Mouse (Mus musculus) monocyte, adult 2 months (primary cell): ENCODE measurements at regions not wholly inside any gene's neighbourhood (a gene's known extent, or its start where the extent isn't known, plus 50 kb on each side); places are given as distances from the start of the nearest gene placed in this dataset.

Experiments
- DNase-seq, 2 experiments: peaks; one replicate each; pipeline ENCODE4 v3.0.0; 2022; ENCODE audit warnings: low spot score in 2 of 2, low read depth in 1 of 2

GRCm38 (mm10) chr14:58505841-58506240, 435.5 kb downstream of the Fgf9 start:
- no peak for DNase-seq

GRCm38 (mm10) chr14:58502890-58503289, 432.5 kb downstream of the Fgf9 start:
- DNase-seq = no peak

DNA sequence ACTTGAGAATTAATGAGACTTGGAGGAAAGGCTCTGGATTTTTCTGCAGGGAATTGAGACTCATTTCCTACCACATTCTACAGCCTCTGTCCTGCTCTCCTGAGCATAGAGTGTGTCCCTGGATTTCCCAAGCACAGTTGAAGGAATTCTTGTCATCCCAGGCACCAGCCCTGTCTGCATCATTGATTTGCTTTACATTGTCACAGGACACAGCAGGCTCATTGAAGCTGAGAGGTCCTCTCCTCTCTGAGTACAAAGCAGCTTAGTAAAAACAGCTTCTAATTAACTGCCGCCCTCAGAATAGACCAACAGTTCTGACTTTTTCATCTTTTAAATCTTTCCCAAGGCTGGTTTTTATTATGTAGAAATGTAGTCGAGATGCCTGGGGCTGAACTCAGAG, 429.7 kb downstream of the Fgf9 start:
- DNase-seq = no peak

DNA sequence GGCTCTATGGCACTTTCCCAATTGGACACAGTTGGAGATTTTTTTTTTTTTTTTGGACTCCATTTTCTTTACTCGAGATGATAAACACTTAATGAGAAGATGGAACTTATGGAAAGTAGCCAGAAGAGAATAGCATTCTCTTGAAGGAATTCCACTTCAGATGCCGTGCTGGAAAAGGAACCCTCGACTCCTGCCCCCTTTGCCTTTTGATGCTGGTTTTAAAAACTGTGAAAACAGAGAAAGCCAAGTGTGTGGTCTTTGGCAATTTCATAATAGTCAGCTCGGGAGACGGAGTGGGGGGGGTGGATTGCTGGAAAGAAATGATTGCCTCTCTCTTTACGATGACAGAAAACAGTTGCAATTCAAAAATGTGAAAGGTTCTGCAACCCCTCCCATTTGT, 429.2 kb downstream of the Fgf9 start:
- no peak for DNase-seq

GRCm38 (mm10) chr14:58499071-58499470, 428.7 kb downstream of the Fgf9 start:
- DNase-seq = no peak

DNA sequence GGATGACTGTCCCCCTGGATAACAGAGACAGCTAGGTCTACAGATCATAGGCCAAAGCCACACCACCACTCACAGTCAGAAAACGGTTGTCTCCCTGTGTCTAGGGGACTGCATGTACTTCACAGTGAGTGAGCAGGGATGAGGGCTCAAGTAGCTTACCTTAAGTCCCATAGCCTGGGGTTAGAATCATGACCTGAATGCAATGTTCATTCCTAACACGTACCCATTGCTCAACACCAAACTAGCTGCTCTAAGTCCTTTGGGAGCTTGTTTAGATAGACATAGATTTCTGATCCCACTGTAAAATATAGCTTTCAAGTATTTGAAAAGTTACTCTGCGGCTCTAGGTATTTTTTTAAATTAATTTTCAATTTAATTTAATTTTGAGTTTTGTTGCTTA, 426.6 kb downstream of the Fgf9 start:
- DNase-seq = no peak

GRCm38 (mm10) chr14:58494400-58494987, 424.1 kb downstream of the Fgf9 start:
- no peak for DNase-seq

DNA sequence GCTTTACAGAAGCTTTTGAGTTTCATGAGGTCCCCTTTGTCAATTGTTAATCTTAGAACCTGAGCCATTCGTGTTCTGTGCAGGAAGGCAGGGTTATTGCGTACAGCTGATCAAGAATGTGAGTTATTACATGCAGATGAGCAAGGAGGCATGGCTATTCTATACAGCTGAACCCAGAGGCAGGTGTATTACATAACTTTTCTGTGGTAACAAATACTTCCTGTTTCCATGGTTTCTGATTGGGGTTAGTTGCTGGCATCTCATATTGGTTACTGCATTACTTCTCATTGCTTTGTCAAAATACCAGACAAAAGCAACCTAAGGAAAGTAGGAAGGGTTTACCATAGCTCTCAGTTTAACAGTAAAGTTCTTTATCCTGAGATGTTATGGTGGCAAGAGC, 421.8 kb downstream of the Fgf9 start:
- no peak for DNase-seq

DNA sequence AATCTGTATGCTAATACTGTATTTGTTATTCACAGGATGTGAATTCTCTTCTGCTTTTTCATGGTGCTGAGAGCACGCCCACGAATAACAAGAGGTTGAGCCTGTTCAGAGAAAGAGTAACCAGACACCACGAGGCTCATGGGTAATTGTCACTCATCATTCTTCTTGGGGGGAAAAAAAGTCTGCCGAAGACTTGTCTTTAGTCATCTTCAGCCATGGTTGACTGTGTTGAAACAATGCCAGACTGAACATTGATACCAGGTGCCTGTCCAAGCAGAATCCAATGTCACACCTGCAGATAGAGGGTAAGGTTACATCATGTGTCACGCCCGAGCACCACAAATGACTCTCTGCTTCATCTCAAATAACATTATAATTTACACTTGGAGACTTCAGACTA, 418.5 kb downstream of the Fgf9 start:
- DNase-seq = no peak

DNA sequence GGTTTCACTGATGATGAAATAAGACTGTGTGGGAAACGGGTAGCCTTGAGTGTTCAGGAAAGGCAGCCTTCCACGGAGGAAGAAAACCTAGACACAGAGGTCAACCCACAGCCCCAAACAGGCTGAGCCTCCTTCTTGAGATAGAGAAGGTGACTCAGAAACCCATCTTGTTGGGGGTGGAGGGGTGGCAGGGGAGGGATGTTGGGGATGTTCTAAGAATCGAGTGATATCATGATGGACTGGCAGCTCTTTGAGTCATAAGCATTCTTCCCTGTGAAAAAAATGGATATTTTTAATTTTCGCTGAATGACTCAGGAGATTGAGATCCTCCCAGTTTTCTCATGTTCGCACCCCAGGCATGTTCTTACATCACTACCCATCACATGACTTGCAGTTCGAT, 417.5 kb downstream of the Fgf9 start:
- no peak for DNase-seq

DNA sequence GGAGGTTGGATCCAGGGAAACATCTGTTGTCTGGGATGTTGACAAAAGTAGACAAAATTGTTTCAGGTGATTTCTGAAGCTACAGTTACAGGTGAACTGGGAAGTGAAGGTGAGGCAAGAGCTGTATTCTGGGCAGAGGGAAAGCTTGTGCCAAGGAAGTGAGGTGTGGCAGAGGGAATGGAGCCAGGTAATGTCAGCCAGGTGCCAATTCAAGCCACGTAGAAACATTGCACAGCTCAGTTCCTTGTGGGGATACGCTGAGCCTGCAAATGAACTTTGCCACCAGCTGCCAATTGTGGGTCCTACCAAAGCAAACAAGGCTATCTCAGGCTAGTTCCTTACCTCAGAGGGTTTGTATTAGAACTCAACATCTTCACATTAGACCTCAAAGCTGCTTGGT, 410.1 kb downstream of the Fgf9 start:
- DNase-seq = no peak

GRCm38 (mm10) chr14:58470678-58471077, 400.3 kb downstream of the Fgf9 start:
- no peak for DNase-seq

- DNase-seq = no peak
Observed at GRCm38 (mm10) chr14:58468451-58468850, 398.1 kb downstream of the Fgf9 start.

GRCm38 (mm10) chr14:58467856-58468255, 397.5 kb downstream of the Fgf9 start:
- no peak for DNase-seq

DNA sequence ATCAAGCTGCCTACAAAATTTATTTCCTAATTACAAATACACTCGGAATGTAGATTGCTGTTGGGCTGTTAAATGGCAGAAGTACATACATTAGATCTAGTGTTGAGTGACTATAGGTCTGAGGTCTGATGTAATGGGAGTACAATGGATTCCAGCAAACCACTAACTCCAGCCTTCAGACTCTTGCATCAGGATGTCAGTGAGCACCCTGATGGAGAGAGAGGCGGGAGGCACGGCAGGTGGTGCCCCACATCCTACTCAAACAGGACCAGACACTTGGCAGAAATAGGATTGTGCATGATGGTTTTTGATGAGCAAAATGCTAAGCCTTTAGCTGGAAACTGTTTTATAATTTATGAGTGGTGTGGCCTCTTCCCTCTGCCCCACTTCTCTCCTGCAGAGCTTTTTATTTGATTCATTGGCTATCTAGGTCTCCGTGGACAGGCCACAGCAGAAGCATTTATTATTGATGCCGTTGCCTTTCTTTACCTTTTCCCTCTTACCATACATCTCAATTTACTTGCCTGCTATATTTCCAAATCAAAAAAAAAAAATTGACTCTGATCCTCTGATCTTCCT, 376.5 kb downstream of the Fgf9 start:
- DNase-seq = no peak

GRCm38 (mm10) chr14:58444496-58444895, 374.1 kb downstream of the Fgf9 start:
- DNase-seq = no peak

- DNase-seq = no peak
Observed at GRCm38 (mm10) chr14:58442501-58442900, 372.2 kb downstream of the Fgf9 start.

DNA sequence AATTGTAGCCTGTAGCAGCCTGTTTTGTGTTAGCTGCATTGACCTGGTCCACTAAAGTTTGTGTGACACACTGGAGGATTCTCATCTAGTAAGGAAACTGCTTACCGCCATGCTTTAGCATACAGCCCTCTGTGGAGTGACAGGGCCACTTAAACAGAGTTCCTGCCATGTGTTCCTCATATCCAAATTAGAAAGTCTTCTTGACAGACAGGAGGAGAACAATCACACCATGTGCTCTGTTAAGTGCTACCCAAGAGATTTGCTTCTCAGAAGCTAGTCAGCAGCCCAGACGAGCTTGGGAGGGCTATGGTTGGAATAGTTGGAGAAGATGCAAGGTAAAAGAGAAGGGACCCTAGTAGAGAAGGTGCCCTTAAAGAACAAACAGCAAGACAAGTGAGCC, 369.6 kb downstream of the Fgf9 start:
- no peak for DNase-seq

GRCm38 (mm10) chr14:58436096-58436495, 365.7 kb downstream of the Fgf9 start:
- no peak for DNase-seq

GRCm38 (mm10) chr14:58426472-58426871, 356.1 kb downstream of the Fgf9 start:
- no peak for DNase-seq

DNA sequence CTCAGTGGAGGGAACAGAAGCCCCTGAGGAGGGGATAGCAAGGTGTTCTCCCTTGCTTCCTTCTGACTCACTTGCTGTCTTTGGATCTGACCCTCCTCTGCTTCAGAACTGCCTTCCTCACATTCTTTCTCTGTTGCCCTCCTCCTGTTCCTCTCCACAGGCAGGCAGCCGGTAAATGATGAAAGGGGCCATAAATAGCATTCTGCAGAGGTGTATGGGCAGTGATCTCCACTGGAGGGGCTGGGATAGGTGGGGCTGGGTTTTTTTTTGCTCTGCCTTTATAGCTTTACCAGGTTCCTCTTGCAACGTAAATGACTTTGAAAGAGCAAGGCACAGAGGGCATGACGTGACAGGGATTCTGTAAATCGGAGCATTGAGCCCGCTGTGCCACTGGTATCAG, 351.6 kb downstream of the Fgf9 start:
- no peak for DNase-seq

GRCm38 (mm10) chr14:58417545-58417944, 347.2 kb downstream of the Fgf9 start:
- DNase-seq = no peak

- DNase-seq = no peak
Observed at GRCm38 (mm10) chr14:58392055-58392726, 321.8 kb downstream of the Fgf9 start.
